In the genomic region with DNA sequence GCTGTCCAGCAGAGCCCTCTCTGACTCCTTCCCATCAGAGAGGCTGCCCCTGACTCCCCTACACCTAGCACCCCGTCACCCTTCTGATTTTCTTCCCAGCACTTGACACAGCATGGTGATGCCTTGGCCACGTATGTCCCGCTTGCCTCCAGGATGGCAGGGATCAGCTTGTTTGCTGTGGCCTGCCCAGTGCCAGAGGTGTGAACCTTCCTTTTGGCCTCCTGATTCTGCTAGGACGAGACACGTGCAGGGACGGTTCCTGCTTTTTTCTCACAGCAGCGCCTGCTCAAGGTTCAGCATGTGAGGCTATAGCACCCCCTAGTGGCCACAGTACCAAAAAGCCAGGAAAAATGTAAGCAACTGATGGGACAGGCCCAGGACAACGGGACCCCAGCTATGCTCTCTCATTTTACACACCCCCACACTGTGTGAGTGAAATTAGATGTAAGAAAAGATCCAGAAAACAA, we compare ENCODE assay signal across 8 mouse cellular contexts.
DNase-seq lines count a peak whose midpoint lies in the region; ATAC-seq and TF ChIP-seq lines count a peak whose summit lies in the region.

No protein-coding gene starts in this region.

- no peak overlapping the region for H3K9ac ChIP-seq in forebrain, embryonic 15.5 days (replicated peaks)

- intact Hi-C loops in heart, postnatal 36 days (cut with DNase I) = loop anchor here (1.0 to 5.0 kb wide), 3 partner anchors 108 to 336 kb away; no protein-coding TSS in a partner anchor

- H3K27ac ChIP-seq in forebrain, embryonic 15.5 days (replicated peaks) = no peak overlapping the region

- H3K4me1 ChIP-seq in E14TG2a.4 (replicated peaks; ENCODE audit: low read depth, low read length) = peaks cover 51% of the 10 kb centered on the region
- H3K4me1 ChIP-seq in forebrain, embryonic 15.5 days = peaks cover 24% of the 10 kb centered on the region
- peaks cover 9% of the 10 kb centered on the region for H3K4me1 ChIP-seq in lung, adult 2 months (ENCODE audit: control insufficient read depth, insufficient read depth, low read length)

- no peaks in the 10 kb centered on the region for H3K27me3 ChIP-seq in E14TG2a.4 (ENCODE audit: insufficient read depth, low read length)
- H3K27me3 ChIP-seq in forebrain, embryonic 15.5 days = no peaks in the 10 kb centered on the region

- H3K9me3 ChIP-seq in E14TG2a.4 (ENCODE audit: low read length) = no peaks in the 10 kb centered on the region
- no peaks in the 10 kb centered on the region for H3K9me3 ChIP-seq in forebrain, embryonic 15.5 days

- ATAC-seq in cerebellum, adult (ENCODE audit: insufficient number of reproducible peaks, low FRiP score, low TSS enrichment) = peak; percentile 32; the same call in 1 of the 2 replicates
- ATAC-seq in forebrain, embryonic 15.5 days (replicated peaks) = peak; percentile 59
- ATAC-seq in neutrophil, adult 5-6 weeks (ENCODE audit: extremely low read depth, insufficient number of reproducible peaks, low FRiP score, poor library complexity, severe bottlenecking) = peak; percentile 57

- DNase-seq in heart, postnatal 36 days = peak; percentile 82 to 85
- peak; percentile 70 to 89 for DNase-seq in layer of hippocampus, adult 18-20 months (ENCODE audit: low spot score in 2 of 2)
- peak; percentile 77 for DNase-seq in lung, adult 2 months
- DNase-seq in thymus, adult 18-20 months = peak; percentile 49 to 66

- TF ChIP-seq POLR2A in lung, adult 2 months (IDR thresholded peaks at IDR 0.05; ENCODE audit: borderline replicate concordance, extremely low read depth, low read depth, low read length) = no peak

- peak overlapping the region; percentile 29 for H3K4me2 ChIP-seq in forebrain, embryonic 15.5 days (replicated peaks)

- TF ChIP-seq CTCF in E14TG2a.4 (conservative IDR thresholded peaks at IDR 0.05; ENCODE audit: low read length) = peak; percentile 67
- peak; percentile 86 for TF ChIP-seq CTCF in lung, adult 2 months (IDR thresholded peaks at IDR 0.05; ENCODE audit: insufficient read depth, low read length)

- 11% methylated on average over 8 of the region's 8 CpGs for WGBS in forebrain, embryonic 15.5 days
- 8% methylated on average over 8 of the region's 8 CpGs for WGBS in lung, adult 2 months

- peak overlapping the region; percentile 58 for H3K4me3 ChIP-seq in E14TG2a.4 (replicated peaks; ENCODE audit: low read length)
- no peak overlapping the region for H3K4me3 ChIP-seq in forebrain, embryonic 15.5 days
- no peak overlapping the region for H3K4me3 ChIP-seq in lung, adult 2 months (replicated peaks; ENCODE audit: extremely low read depth, low read depth, low read length)

- H3K36me3 ChIP-seq in E14TG2a.4 (ENCODE audit: insufficient read depth, low read length) = no peaks in the 10 kb centered on the region
- H3K36me3 ChIP-seq in forebrain, embryonic 15.5 days = no peaks in the 10 kb centered on the region
